Mouse (Mus musculus): ENCODE measurements at regions not wholly inside any gene's neighbourhood (a gene's known extent, or its start where the extent isn't known, plus 50 kb on each side); places are given as distances from the start of the nearest gene placed in this dataset.

- H3K27ac ChIP-seq (ENCODE audit: control insufficient read depth, insufficient read depth, low read length): no peak overlapping the region
- H3K4me1 ChIP-seq (replicated peaks; ENCODE audit: control insufficient read depth, insufficient read depth, low read length): no peaks in the 10 kb centered on the region
- DNase-seq: no peak
- 89% methylated on average over 1 of the region's 1 CpGs for WGBS
- no peaks in the 10 kb centered on the region for H3K27me3 ChIP-seq (ENCODE audit: control insufficient read depth, insufficient read depth, low read length)
- no peak for TF ChIP-seq POLR2A (IDR thresholded peaks at IDR 0.05; ENCODE audit: control insufficient read depth, extremely low read depth, insufficient read depth, low read length, poor library complexity)
- no peak for TF ChIP-seq CTCF (IDR thresholded peaks at IDR 0.05; ENCODE audit: borderline replicate concordance, control insufficient read depth, extremely low read depth, insufficient read depth, low read length, poor library complexity)
- no peaks in the 10 kb centered on the region for H3K36me3 ChIP-seq (ENCODE audit: control insufficient read depth, insufficient read depth, low read length)
- H3K4me3 ChIP-seq (ENCODE audit: control insufficient read depth, insufficient read depth, low read length): no peak overlapping the region
Measured at GRCm38 (mm10) chr3:133679891-133680290, 135.0 kb upstream of the Tet2 start.

GRCm38 (mm10) chr3:133680343-133680742 lies 135.4 kb upstream of the Tet2 start:
- Histone ChIP-seq H3K4me1 (replicated peaks; ENCODE audit: control insufficient read depth, insufficient read depth, low read length) (no peaks in the 10 kb centered on the region), H3K36me3 (ENCODE audit: control insufficient read depth, insufficient read depth, low read length) (no peaks in the 10 kb centered on the region), H3K27ac (ENCODE audit: control insufficient read depth, insufficient read depth, low read length) (no peak overlapping the region), H3K27me3 (ENCODE audit: control insufficient read depth, insufficient read depth, low read length) (no peaks in the 10 kb centered on the region), H3K4me3 (ENCODE audit: control insufficient read depth, insufficient read depth, low read length) (no peak overlapping the region)
- no peak for DNase-seq
- WGBS: 37% methylated on average over 2 of the region's 2 CpGs
- TF ChIP-seq POLR2A (IDR thresholded peaks at IDR 0.05; ENCODE audit: control insufficient read depth, extremely low read depth, insufficient read depth, low read length, poor library complexity): no peak
- TF ChIP-seq CTCF (IDR thresholded peaks at IDR 0.05; ENCODE audit: borderline replicate concordance, control insufficient read depth, extremely low read depth, insufficient read depth, low read length, poor library complexity): no peak

DNA sequence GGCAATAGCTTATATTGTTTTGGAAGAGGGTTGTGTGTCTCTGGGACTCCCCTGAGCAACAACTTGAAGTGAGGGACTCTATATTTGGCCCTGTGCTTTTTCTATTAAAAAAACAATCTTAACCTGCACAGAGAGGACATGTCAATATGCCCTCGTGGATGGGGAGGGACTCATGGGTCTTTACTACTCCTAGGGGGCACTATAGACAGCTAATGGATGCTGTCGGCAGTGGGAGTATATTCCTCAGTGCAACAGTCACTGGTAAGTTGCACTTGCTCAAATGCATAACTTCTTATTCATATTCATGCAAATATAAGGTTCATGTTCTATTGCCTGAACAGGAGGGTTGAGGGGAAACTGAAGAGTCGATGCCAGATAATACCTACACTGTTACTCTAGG lies 135.9 kb upstream of the Tet2 start:
- 84% methylated on average over 3 of the region's 3 CpGs for WGBS
- Histone ChIP-seq H3K27me3 (ENCODE audit: control insufficient read depth, insufficient read depth, low read length) (no peaks in the 10 kb centered on the region), H3K4me1 (replicated peaks; ENCODE audit: control insufficient read depth, insufficient read depth, low read length) (no peaks in the 10 kb centered on the region), H3K36me3 (ENCODE audit: control insufficient read depth, insufficient read depth, low read length) (no peaks in the 10 kb centered on the region), H3K27ac (ENCODE audit: control insufficient read depth, insufficient read depth, low read length) (no peak overlapping the region), H3K4me3 (ENCODE audit: control insufficient read depth, insufficient read depth, low read length) (no peak overlapping the region)
- no peak for TF ChIP-seq CTCF (IDR thresholded peaks at IDR 0.05; ENCODE audit: borderline replicate concordance, control insufficient read depth, extremely low read depth, insufficient read depth, low read length, poor library complexity)
- no peak for TF ChIP-seq POLR2A (IDR thresholded peaks at IDR 0.05; ENCODE audit: control insufficient read depth, extremely low read depth, insufficient read depth, low read length, poor library complexity)
- DNase-seq: no peak

DNA sequence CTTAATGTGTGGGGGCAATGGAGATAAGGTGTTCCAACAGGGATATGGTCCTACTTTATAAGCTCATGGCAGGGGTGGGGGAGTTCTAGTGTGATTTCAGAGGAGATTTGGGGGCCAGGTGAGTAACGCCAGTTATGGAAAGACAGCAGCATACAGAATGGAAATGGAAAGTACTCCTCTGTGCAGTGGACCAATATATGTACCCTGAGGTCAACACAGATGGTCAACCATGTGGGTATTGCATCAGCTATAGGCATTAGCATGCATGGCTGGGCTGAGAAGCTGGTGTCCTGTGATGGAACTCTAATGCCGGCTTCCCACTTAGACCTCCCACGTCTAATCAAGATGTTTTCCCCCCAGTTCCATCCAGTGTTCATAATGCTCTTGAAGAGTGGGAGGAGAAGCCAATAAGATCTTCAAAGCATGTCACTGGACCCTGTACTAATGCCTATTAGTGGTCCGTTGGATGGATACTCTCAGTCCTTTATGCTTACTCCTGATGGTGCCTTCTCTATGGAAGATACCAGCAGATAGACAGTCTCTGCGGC lies 139.3 kb upstream of the Tet2 start:
- no peaks in the 10 kb centered on the region for H3K27me3 ChIP-seq (ENCODE audit: control insufficient read depth, insufficient read depth, low read length)
- 98% methylated on average over 5 of the region's 5 CpGs for WGBS
- TF ChIP-seq POLR2A (IDR thresholded peaks at IDR 0.05; ENCODE audit: control insufficient read depth, extremely low read depth, insufficient read depth, low read length, poor library complexity) (no peak), CTCF (IDR thresholded peaks at IDR 0.05; ENCODE audit: borderline replicate concordance, control insufficient read depth, extremely low read depth, insufficient read depth, low read length, poor library complexity) (no peak)
- no peak overlapping the region for H3K4me3 ChIP-seq (ENCODE audit: control insufficient read depth, insufficient read depth, low read length)
- no peaks in the 10 kb centered on the region for H3K4me1 ChIP-seq (replicated peaks; ENCODE audit: control insufficient read depth, insufficient read depth, low read length)
- H3K36me3 ChIP-seq (ENCODE audit: control insufficient read depth, insufficient read depth, low read length): no peaks in the 10 kb centered on the region
- H3K27ac ChIP-seq (ENCODE audit: control insufficient read depth, insufficient read depth, low read length): no peak overlapping the region
- DNase-seq: no peak

DNA sequence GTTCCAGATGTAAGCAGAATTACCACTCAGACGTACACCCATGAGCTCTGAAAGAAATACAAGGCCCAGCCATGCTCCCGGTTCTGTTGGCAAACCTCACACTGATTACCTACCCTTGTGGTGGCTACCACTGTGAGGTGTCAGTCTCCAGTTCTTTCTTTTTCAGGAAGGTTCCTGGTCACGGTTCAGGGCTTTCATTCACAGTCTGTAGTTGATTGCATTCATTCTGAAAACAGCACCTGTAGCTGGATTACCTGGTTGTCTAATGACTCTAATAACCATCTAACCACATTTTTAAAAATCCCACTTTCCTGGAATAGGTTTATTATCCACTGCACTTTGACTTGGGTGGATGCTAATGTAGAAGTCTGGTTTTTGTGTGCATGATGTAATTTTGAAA lies 139.8 kb upstream of the Tet2 start:
- 89% methylated on average over 3 of the region's 3 CpGs for WGBS
- Histone ChIP-seq H3K27me3 (ENCODE audit: control insufficient read depth, insufficient read depth, low read length) (no peaks in the 10 kb centered on the region), H3K4me3 (ENCODE audit: control insufficient read depth, insufficient read depth, low read length) (no peak overlapping the region), H3K4me1 (replicated peaks; ENCODE audit: control insufficient read depth, insufficient read depth, low read length) (no peaks in the 10 kb centered on the region), H3K36me3 (ENCODE audit: control insufficient read depth, insufficient read depth, low read length) (no peaks in the 10 kb centered on the region), H3K27ac (ENCODE audit: control insufficient read depth, insufficient read depth, low read length) (no peak overlapping the region)
- DNase-seq: no peak
- TF ChIP-seq POLR2A (IDR thresholded peaks at IDR 0.05; ENCODE audit: control insufficient read depth, extremely low read depth, insufficient read depth, low read length, poor library complexity) (no peak), CTCF (IDR thresholded peaks at IDR 0.05; ENCODE audit: borderline replicate concordance, control insufficient read depth, extremely low read depth, insufficient read depth, low read length, poor library complexity) (no peak)

- Histone ChIP-seq H3K27me3 (ENCODE audit: control insufficient read depth, insufficient read depth, low read length) (no peaks in the 10 kb centered on the region), H3K4me3 (ENCODE audit: control insufficient read depth, insufficient read depth, low read length) (no peak overlapping the region), H3K36me3 (ENCODE audit: control insufficient read depth, insufficient read depth, low read length) (no peaks in the 10 kb centered on the region), H3K4me1 (replicated peaks; ENCODE audit: control insufficient read depth, insufficient read depth, low read length) (no peaks in the 10 kb centered on the region), H3K27ac (ENCODE audit: control insufficient read depth, insufficient read depth, low read length) (no peak overlapping the region)
- WGBS: 55% methylated on average over 3 of the region's 3 CpGs
- TF ChIP-seq POLR2A (IDR thresholded peaks at IDR 0.05; ENCODE audit: control insufficient read depth, extremely low read depth, insufficient read depth, low read length, poor library complexity) (no peak), CTCF (IDR thresholded peaks at IDR 0.05; ENCODE audit: borderline replicate concordance, control insufficient read depth, extremely low read depth, insufficient read depth, low read length, poor library complexity) (no peak)
- no peak for DNase-seq
Measured at GRCm38 (mm10) chr3:133685393-133685792, 140.5 kb upstream of the Tet2 start.

GRCm38 (mm10) chr3:133694057-133694456 lies 149.1 kb upstream of the Tet2 start:
- Histone ChIP-seq H3K27me3 (ENCODE audit: control insufficient read depth, insufficient read depth, low read length) (no peaks in the 10 kb centered on the region), H3K4me3 (ENCODE audit: control insufficient read depth, insufficient read depth, low read length) (no peak overlapping the region), H3K27ac (ENCODE audit: control insufficient read depth, insufficient read depth, low read length) (no peak overlapping the region), H3K4me1 (replicated peaks; ENCODE audit: control insufficient read depth, insufficient read depth, low read length) (no peaks in the 10 kb centered on the region), H3K36me3 (ENCODE audit: control insufficient read depth, insufficient read depth, low read length) (no peaks in the 10 kb centered on the region)
- 77% methylated on average over 4 of the region's 4 CpGs for WGBS
- TF ChIP-seq CTCF (IDR thresholded peaks at IDR 0.05; ENCODE audit: borderline replicate concordance, control insufficient read depth, extremely low read depth, insufficient read depth, low read length, poor library complexity) (no peak), POLR2A (IDR thresholded peaks at IDR 0.05; ENCODE audit: control insufficient read depth, extremely low read depth, insufficient read depth, low read length, poor library complexity) (no peak)
- no peak for DNase-seq

Measured in thymus, adult 2 months (tissue).